Mouse (Mus musculus) spleen, adult 2 months (tissue): ENCODE data around the gene Dctn5.

ENCODE experiments used
- CTCF ChIP-seq: fragments of 200-500 bp; IDR thresholded peaks from 2 replicates; pipeline ENCODE4 v1.5.1; 2011; ENCODE audit warnings: mild to moderate bottlenecking, inconsistent platforms; ENCODE audit not compliant: insufficient read depth, insufficient read length, insufficient replicate concordance; ENCODE audit errors: extremely low read depth
- POLR2A ChIP-seq: fragments of 200-500 bp; IDR thresholded peaks from 2 replicates; pipeline ENCODE4 v1.6.1; 2011; ENCODE audit warnings: low read depth, low read length, inconsistent platforms

GRCm38 (mm10) chr7:122140991-122141390 is 8.2 kb downstream of the Dctn5 start:
- TF ChIP-seq POLR2A (no peak), CTCF (no peak)
